Mouse (Mus musculus) liver, postnatal 0 days (tissue): ENCODE measurements around the gene Dnaaf3.

ENCODE experiments used
- CTCF ChIP-seq: sonication (generic); IDR thresholded peaks from 2 replicates; pipeline ENCODE4 v1.5.1; 2016; ENCODE audit warnings: antibody characterized with exemption, low read depth
- EP300 ChIP-seq: IDR thresholded peaks from 2 replicates; pipeline ENCODE4 v1.6.1; 2016; ENCODE audit warnings: antibody characterized with exemption, low read depth, mild to moderate bottlenecking

- TF ChIP-seq CTCF (no peak), EP300 (no peak)
Observed at GRCm38 (mm10) chr7:4497271-4497903, 34.9 kb downstream of the Dnaaf3 start.
